Mouse (Mus musculus) forelimb bud, embryonic 11.5 days (tissue): ENCODE data around the gene Dand5.

Source experiments
- DNase-seq: peaks from one replicate; pipeline ENCODE4 v3.0.0-alpha.2; 2012; ENCODE audit warnings: low read depth, low spot score

Dand5 gene

DNA sequence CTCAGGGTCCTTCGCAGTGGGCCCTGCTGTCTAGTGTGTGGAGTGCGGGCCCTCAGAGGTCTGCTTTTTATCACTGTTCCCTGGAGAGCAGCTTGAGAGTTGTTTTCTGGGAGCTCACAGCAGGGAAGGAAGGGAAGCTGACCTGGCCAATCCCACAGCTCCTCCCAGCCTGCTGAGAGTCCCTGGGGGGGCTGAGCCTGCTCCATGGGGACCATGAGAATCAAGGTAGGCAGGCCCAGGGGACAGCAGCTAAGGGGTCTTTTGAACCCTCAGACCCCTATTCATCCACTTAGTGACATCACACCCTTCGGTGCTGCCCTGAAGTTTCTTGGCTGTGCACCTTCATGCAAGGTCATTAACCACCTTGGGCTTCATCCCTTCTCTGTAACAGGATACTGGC, at the start of gene Dand5:
Gene Dand5 (minus strand): TSS at position 101 of the 400 bp plus-strand sequence.
- DNase-seq: no peak

DNA sequence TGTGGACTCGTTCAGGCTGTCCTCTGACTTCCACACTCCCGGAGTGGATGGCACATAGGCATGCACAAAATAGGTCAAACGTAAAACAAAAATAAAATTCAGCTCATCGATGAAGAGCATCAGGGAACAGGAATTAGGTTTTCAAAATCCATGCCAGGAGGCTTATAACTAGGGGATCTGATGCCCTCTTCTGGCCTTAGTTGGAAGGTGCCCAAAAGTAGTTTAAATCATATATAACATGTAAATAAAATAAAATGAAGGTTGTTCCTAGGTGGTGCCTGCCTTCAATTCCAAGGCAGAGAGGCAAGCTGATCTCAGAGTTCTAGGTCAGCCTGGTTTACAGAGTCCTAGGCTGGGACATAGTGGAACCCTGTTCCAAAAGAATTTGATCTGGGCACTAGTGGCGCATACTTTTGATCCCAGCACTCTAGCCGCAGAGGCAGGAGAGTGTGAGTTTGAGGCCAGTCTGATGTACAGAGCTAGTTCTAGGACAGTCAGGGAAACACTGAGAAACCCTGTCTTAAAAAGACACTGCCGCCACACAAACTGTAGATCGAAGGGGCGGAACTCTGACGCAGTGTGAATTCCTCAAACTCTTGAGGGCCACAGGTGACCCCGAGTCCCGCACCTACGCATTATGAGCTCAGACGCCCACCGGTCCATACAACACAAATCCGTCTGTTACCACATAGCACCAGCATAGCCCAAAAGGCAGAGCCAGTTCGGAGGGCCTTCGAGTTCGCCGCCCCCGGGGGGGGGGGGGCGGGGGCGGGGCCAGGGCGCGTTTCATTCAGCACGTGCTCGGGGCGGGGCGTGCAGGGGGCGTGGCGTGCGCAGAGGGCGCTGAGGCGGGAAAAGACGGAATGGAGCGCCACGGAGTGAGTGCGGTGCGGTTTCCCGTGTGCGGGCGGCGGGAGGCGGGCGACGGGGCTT, 49.0 kb upstream of the Dand5 start, which contains the start of gene Syce2:
Gene Syce2 (plus strand): TSS at position 736 of the 933 bp plus-strand sequence.
- DNase-seq: peak; percentile 46

DNA sequence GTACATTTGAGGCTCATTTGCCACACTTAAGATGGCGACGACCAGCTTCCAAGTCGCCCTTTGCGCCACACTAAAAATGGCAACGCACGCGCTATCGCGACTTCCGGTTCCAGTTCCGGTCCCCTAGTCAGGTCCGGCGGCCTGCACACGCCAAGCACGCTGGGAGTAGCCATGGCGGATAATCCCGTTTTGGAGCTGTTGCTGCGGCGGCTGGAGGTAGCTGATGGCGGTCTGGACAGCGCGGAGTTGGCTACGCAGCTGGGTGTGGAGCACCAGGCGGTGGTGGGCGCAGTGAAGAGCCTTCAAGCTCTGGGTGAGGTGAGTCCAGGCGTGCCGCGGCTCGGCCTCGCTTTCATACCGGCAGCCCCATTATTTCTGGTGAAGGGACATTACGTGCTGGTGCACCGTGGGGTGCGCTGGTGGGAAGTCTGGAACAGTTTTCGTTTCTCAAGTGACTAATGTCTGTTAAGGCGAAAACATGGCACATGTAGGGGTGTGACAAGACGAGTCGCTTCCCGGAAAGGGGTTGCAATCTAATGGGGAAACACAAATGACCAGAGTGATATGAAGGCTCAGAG, 34.3 kb upstream of the Dand5 start, which contains the start of gene Farsa:
Gene Farsa (plus strand): TSS at position 126 of the 578 bp plus-strand sequence.
- DNase-seq: peak; percentile 95

DNA sequence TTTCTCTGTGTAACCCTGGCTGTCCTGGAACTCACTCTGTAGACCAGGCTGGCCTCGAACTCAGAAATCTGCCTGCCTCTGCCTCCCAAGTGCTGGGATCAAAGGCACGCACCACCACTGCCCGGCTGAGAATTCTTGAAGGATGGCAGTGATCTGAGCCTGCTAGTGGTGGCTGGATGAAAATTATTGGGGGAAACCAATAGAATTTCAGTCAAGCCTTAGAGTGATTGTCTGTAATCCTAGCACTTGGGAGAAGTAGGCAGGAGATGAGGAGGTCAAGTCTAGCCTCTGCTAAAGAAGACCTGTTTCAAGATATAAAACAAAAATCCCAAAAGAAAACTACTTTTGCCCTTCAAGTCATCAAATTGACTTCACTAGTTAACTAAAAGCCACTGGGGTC, 33.8 kb upstream of the Dand5 start:
- no peak for DNase-seq

DNA sequence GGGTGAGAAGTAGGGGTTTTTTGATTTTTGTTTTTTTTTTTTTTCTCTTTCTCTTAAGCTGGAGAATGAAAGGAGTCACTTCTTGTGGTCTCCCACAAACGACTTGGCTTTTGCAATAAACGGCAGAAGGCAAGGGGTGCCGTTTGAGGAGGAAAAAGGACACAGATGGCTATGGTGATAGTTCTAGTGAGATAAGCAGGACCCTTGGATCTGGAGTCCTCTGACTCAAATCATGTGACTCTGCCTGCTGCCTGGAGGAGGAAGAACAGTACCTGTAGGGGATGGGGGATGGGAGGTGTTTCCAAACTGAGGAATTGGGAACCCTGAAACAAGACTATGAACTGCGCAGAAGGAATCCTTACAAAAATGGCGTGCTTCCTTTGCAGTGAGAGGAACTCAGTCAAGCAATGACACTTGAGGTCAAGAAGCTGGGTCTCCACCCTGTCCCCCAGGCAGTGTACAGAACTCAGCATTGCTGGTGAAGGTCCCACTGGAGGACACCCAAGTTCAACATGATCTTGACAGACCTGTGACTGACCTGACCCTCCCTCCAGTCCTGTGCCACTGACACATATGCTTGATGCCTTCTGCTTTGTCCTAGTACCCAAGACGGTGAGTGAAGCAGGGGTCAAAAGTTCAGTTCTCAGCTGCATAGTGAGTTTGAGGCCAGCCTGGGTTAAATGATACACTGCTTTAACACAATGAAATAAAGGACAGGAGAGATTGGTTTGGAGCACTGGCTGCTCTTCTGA, 25.2 kb upstream of the Dand5 start:
- DNase-seq: no peak

DNA sequence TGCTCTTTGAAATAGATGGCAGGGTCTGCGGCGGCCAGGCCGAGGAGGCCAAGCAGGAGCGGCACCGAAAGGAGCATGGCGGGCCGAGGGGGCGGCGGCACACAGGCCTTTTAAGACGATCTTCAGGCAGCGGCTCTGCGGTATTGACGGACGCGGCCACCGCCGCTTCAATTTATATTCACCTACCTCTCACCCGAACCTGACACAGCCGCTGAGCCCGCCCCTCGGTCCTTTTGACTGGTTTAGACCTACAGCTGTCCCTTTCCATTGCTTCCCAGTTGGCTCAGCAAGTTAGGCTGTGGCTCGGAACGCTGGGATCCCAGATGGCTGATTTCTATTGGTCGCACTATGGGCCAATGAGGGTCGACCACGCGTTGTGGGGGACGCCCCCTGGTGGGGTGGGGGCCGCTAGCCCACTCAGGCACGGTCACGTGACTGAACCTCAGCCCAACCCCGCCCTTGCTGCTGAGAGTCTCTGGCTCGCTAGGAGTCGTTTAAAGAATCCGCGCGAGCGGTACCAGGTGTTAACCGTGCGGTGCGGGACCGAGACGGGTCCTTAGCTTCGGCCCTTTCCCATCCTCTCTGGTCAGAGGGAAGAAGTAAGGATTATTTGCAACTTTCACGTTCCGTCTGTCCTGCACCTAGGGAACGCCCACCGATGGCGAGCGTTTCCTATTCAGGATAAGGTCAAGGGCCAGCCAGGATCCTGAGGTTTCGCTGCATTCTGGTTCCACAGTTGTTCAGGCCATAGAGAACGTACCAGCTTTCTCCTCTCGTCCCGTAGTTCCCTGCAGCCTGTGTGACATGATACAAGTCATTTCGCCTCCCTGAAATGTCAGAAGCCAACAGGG, 24.3 kb upstream of the Dand5 start, which contains the start of gene Calr:
Gene Calr (minus strand): TSS at position 213 of the 851 bp plus-strand sequence.
- DNase-seq: peak; percentile 100

DNA sequence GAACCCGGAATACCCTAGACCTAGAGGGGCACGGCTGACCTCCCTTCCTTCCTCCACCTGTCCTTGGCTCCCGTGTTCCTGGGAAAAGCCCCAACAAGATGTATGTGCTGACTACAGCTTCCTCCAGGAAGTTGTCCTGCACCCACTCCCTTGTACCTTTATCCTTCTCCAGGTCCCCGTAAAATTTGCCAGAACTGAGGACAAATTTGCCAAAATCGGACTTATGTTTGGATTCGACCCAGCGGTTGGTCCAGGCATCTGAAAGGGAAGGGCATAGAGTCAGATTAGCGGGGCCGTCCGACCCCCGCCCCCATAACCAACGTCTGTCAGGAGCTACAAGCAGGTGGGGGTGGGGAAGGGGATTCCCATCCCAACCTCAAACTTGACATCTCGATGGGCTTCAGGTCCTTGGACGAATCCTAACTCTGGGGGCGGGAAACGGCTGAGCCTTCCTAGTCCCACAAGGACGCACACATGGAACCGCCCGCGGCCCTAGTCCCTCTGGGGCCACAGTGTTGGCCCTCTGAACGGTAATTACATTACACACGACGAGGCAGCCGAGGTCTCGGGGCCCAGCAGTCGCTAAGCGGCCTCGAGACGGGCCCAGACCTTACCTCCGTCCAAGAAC, 23.6 kb upstream of the Dand5 start:
- no peak for DNase-seq

DNA sequence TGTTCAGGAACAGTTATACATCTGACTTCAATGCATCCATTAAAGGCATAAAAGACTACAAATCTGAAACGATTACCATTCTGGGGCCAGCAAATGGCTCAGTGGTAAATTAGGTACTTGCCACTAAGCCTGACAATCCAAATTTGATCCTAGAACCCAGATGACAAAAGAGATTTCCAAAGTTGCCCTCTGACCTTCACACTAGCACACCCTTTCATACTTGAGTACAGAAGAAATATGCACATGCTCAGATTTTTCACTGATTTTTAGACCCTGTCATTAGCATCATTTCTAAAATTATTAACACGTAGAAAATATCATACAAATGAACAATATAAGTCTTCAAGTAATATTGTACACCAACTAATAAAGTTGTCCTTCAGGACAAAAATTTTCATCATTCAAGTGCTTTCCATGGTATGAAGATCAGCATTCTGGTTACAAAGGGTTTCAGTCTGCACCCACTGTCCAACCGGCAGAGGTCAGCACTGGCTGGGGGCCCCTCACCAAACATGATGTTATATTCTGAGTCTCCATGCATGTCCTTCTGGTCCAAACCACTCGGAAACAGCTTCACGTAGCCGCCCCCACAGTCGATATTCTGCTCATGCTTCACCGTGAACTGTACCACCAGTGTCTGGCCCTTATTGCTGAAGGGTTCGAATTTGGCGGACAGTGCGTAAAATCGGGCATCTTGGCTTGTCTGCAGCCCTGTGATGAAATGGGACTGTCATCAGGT, 22.9 kb upstream of the Dand5 start:
- no peak for DNase-seq

DNA sequence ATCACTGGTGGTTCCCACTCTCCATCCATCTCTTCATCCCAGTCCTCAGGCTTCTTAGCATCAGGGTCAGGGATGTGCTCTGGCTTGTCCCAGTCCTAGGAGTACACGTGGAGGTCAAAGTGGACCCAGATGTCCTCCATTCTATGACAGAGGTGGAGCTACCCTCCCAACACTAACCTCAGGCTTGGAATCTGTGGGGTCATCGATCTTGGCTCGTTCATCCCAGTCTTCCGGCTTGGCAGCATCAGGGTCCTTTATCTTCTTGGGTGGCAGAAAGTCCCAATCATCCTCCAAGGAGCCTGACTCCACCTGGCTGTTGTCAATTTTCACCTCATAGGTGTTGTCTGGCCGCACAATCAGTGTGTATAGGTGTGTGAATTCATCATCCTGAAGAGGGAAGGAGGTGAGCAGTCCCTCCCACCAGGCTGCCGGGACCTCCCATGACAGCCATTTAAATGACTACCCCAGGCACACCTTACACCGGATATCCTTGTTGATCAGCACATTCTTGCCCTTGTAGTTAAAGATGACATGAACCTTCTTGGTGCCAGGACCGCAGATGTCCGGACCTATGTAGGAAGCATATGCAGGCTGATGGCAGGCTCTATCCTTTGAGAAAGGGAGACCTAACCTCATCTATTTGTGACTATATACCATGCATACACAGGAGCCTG, 21.9 kb upstream of the Dand5 start:
- DNase-seq: no peak

DNA sequence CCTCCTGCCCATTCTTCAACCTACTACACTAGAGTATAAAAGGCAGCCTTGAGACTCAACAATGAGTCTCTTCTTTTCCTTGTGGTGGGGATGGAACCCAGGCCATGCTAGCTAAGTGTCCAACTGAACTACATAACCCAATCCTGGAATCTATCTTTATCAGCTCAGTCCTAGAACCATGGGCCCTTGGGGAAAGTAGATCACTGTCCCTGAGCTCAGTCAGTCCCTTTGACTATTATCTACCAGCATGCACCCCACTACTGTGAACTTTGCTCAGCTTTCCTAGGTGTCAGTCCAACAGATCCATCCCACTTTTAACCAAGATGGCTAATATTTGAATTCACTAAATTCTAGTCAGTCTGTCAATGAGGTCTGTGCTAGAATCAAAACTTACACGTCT, 18.9 kb upstream of the Dand5 start:
- no peak for DNase-seq

DNA sequence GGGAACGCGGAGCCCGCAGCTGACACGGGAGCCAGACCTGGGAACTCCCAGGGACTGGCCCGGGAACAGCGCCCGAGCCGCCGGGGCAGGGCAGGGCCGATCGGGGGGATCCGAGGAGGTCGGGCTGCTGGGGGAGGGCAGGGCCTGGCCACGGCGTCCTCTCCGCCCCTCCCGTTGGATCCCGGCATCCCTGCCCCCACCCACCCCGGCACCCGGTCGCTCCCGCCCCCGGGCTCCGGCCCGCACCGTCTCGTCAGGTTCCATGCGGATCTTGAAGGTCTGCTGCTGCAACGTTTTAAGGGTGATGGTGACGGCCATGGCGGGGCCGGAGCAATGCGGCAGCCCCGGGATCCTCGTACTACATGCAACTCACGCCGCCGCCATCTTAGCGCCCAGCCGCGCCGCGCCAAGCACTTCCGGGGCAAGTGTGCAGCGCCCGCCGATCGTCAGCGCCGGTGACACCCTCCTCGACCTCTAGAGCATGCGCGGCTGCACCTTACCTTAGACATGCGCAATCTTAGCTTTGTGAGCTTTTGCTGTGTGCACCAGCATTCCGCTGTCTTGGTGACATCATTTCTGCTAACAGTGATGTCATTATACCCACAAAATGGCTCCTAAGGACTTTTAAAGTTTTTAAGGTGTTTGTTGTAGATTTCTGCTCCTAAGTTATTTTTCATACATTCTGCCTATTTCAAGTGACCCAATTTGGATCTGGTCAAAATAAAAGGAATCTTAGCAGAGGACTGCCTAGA, 17.8 kb upstream of the Dand5 start, which contains the start of gene Rad23a:
Gene Rad23a (minus strand): TSS at position 418 of the 752 bp plus-strand sequence.
- peak; percentile 96 for DNase-seq

DNA sequence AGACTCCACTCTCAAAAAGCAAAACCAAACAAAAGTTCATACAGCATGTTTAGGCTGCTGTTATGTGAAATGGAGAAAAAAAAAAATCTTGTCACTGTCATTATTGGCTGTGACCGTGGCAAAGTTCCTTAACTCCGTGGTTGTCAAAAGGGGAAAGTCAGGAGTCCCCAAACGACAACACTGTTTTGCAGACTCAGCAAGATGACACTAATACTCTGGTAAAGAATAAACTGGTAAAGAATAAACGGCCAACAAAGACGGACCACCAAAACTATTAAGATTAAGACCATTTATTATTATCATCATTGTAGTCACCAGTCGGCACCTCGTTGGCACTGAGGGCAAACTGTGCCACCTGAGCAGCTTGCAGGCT, 17.2 kb upstream of the Dand5 start:
- DNase-seq: no peak

DNA sequence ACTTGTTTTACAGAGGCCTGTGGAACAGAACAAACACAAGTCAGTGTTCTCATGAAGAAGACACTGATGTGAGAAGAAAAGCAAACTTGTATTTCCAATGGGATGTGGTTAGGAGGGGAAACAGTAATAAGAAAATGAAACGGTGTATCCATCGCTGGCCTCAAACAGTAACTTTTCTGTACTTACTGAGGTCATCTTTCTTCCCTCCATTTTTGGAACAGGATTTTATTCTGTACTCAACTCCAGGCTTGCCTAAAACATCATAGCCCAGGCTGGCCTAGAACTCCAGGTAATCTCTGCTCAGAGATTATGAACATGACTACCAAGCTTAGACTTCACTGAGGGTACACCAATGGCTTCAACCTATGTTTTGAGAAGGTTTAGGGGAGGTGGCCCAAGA, 16.8 kb upstream of the Dand5 start:
- DNase-seq: no peak

DNA sequence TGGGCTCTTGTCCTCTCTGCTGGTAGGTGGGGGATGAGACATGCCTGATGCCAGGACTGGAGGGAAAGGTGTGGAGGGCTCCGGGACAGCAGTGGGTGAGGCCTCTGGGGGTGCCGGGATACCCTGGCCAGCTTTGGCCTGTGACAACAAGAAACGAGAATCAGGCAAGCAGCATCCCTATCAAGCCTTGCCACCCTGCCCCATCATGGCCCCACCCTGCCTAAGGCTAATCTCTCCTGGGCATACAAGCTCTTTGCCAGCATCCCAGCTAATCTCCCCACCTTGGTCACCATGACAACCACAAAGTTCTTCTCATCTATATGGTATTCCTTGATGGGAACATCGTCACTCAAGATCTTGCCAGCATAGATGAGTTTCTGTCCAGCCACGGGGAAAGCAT, 15.9 kb upstream of the Dand5 start:
- no peak for DNase-seq

DNA sequence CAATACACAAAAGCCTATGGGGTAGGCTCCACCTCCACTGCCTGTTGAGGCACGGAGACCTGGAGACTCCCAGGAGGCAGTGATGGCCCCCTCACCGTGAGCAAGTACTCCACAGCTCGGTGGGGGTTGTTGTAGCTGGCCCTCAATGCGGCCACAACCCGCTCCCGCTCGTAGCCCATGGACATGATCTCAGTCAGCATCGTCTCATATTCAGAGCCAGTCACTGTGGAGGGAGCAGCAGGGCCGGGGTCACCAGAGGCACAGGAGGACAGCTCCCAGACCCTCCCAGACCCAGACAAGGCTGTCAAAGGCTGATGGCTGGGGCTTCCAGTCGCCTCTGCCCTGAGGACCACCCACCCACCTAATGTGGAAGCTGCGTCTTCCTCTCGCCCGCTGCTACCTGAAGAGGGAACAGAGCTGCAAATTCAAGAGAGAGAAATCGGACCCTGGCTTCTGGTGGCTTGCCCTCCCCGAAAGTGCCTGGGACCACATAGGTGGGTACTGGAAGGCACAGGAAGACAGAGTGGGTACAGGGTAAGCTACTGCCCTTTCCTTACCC, 15.4 kb upstream of the Dand5 start:
- DNase-seq: no peak

DNA sequence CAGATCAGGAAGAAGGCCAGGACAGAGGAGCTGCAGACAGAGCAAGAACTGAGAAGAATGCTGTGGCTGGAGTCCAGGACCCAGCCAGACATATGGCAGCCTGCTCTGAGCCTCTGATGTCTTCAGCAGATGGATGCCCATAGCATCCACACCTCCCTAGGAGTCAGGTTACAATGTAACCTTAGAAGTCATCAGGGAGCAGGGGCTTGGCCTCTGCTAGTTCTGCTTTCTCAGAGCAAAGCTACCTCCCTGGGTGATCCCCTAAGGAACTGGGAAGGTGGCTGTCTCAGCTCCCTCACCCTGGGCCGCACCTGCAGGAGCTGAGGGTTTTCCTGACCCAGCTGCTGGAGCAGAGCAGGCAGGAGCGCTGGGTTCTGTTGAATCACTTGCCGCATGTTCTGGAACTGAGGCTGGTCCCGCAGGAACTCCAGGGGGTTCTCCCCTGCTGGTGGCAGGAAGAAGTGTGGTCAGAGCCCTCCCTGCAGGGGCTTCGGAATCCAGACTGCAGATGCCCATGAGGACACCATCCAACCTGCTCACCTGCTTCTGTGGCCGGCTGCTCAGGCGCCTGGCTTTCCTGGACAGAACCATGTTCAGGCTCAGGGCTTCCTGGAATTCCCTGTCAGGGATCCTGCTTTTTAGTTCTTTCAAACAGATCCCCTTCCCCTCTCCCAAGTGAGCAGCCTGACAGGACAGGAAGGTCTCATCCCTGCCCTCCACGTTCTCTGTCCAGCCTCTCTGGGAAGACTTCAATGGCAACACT, 14.7 kb upstream of the Dand5 start:
- DNase-seq: peak; percentile 76
